Mouse (Mus musculus) thymus, postnatal 25 days (tissue): ENCODE data around the gene Ccdc60.
"Not testable (repeated sequence)": the region's sequence is repeated elsewhere in the genome, so short reads cannot be mapped to it uniquely, and the experiment has no call there.

Source experiments
- DNase-seq: peaks from one replicate; pipeline ENCODE4 v3.0.0; 2022

The Ccdc60 gene

DNA sequence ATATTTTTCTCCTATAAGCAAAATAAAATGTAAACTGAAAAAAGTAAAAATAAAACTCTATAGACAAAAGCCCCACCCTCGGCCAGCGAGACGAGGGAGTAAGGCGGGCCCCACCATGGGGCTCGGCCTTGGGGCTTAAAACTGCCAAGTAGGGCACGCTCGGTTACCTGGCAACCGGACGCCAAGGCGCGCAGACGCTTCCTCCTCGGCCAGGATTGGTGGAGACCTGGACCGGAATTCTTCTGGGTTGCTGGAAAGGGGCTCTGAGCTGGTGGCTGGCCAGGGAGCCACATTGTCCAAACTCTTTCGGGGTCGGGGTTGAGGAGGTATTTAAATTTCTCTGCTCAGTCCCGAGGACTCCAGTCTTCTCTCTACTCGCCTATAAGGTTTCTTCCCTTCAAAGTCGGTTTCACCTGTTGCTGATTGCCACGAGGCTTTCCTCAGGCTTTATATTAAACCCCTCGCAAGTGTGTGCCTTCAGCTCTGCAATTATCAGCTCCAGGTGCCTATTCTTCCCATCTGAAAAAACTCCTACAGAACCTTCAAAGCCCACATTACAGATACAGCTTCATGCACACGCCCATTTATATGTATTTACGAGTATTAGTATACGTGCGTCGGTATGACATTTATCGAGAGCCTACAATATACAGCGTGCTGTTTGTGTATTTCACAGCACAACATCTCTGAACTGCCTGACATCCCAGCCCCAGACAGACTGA is at the start of gene Ccdc60:
Ccdc60 (minus strand) TSS at position 137 of the 722 bp plus-strand sequence.
- DNase-seq, result peak; percentile 67

DNA sequence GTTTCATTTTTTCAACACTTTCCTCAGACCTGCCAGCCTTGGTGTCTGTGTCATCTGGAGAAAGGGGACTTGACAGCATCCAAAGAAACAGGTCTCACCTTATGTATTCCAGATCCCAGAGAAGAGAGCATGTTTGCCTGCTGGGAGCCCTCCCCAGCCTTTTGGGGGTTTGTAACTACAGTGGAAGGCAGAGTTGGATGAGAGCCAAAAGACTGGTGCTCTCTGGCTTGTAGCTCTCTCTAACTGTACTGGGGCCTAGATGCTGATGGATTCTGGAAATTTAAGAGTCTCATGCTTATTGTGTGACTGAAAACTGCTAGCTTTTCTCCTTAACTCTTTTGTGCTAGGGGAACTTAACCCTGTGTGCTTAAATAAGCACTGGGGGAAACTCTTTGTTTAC is 47.4 kb upstream of the Ccdc60 start:
- DNase-seq, result no peak

DNA sequence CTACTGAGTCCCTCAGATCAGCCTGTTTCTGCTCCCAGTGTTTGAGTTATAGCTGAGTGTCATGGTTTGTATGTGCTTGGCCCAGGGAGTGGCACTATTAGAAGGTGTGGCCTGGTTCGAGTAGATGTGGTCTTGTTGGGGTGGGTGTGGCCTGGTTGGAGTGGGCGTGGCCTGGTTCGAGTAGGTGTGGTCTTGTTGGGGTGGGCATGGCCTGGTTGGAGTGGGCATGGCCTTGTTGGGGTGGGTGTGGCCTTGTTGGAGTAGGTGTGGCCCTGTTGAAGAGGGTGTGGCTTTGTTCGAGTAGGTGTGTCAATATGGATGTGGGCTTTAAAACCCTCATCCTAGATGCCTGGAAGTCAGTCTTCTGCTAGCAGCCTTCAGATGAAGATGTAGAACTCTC is 40.1 kb upstream of the Ccdc60 start:
- DNase-seq, result no peak

DNA sequence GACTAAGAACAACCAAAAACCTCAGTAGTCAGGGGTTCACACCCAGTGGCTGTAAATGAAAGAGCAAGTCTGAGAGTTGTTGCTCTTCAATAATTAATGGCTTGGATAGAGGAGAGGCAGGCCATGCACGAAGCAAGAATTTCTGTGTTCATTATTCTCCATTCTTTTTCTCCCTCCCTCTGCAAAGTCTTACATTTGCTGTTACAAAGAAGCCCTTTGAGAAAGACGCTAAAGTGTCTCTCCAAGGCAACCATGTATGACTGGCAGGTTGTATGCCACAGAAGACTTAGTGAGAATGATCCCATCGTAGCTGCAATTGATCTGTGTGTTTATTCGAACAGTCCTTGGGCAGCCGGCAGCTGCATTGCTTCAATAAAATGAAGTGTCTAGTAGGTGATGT is 34.6 kb upstream of the Ccdc60 start:
- DNase-seq, result no peak

DNA sequence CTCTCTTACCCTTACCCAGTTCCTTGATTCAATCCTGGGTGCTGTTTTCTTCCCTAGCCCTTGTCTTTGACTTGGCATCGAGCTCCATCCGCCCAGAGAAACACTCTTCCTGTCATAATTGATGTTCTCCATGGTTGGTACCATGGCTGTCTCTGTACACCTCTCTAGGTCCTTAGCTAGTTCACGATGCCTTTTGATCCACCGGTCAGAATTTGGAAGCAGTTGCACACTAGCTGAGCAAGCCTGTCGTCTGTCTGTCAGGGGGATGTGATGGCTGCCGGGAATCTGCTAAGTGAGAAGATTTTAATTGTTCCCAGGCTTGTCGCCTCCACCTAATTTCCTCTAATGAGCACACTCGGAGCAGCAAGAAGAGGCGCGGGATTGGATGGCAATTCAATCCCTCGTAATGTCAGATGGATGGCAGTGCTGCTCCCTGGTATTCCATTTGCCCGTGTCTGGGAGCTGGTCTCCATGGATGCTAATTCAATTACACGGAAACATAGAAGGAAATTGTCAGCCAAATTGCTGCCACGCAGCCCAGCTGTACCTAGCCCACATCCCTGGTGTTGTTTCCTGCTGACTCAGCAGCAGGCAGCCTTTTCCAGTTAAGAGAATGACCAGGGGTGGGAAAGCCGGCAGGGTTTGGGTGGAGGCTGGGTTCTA is 33.7 kb upstream of the Ccdc60 start:
- no peak for DNase-seq

DNA sequence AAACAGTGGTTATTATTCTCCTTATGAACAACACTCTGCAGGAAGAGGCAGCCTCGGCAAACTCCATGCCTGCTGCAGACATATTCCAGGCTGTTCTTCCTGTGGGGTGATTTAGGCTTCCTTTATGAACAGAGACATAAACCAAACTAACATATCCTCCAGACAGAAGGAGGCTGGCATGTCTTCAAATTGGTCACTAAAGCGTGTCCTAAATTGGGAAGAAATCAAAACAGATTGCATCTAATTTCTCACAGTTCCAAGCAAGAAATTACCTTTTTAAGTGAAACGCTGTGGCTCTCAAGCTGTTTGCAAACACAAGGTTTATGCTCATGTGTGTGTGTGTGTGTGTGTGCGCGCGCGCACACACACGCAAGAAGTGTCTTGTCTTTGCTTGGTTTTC is 24.9 kb upstream of the Ccdc60 start:
- DNase-seq, result no peak

DNA sequence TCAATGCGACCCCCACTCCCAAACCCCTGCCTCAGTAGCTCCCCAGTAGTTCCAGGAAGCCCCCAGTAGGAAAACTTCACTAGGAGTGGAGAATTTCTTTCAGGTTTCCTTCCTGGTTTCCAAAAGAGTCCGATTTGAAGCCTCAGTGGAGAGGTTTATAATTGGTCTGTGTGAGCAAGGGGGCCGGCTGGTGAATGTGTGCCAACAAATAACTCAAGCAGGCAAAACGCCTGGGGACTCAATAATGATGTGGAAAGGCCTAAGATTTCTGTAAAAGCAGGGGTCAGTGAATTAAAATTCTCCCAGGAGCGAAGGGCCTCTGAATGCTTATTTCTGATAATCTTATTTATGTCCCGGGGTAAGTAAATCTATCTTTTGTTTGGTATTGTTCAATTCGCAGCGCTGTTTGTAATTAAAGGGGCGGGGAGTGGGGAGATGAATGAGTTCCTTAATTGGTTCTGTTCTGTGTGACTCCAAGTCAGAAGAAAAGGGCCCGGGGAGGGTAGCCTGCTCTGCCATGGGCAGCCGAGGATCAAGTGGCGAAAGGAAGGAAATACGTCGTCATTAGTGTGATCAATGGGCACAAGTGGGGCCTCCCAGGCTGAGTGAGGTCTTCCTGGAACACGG is 23.4 kb upstream of the Ccdc60 start:
- no peak for DNase-seq

DNA sequence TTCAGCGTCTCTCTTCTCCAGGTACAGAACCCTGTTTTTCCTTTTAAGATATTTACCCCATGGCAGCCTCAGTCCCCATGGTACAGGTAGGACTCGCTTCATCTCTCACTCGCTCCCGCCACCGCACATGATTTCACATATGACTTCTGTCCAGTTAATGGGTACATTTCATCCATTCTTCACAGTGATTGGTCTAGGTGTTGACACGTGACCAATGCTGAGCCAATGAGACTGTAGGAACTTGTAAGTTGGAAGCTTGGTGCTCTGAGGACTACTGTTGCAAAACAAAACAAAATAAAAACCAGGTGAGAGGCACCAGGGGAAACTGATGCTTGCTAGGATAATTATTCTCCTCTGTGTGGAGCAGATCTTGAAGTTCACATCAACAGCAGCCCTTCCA is 22.9 kb upstream of the Ccdc60 start:
- DNase-seq, result no peak

DNA sequence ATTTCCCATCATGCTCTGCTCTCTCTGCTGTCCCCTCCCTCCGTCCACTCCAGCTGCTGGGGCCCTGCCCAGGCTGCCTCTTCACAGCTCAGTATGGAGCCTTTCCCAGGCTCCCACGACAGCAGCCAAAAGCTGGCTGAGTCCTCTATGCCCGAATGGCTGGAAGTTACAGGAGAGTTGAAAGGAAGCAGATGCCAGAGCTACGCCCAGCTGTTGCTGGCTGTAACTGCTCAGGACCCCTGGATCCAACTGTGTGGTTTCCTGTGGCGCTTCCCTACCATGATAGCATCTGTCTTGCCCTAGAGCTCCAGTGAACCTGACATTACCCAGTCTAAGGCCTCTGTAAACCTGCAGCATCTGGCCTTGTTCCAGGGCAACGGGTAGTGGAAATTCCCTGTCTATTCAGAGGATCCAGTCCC is 20.6 kb upstream of the Ccdc60 start:
- DNase-seq, result no peak

DNA sequence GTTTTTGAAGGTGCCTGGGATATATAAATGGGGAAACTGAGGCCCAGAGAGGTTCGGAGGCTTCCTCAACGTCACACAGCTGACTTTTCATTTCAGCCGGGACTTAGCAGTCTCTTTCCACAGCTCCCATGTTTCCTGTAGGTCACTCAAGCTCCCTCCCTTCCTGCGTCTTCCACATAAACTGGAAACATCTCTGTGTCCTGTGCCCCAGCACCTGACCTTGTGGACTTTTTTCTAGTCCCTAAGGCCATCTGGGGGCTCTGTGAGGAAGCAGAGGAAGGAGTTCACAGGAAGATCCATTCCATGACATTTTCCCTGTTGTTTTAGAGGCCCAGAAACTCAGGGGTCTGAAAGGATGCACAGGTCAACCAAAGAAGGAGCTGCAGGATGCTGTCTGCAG is 16.8 kb upstream of the Ccdc60 start:
- DNase-seq, result no peak

DNA sequence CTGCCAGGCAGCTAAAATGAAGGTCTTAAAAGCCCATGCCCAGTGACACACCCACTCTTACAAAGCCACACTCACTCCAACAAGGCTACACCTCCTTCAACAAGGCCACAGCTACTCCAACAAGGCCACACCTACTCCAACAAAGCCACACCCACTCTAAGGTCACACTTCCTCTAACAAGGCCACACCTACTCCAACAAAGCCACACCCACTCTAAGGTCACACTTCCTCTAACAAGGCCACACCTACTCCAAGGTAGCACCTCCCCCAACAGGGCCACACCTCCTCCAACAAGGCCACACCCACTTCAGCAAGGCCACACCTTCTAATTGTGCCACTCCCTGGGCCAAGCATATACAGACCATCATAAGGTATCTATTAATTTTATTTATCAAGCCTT is 16.4 kb upstream of the Ccdc60 start:
- DNase-seq, result not testable (repeated sequence)

DNA sequence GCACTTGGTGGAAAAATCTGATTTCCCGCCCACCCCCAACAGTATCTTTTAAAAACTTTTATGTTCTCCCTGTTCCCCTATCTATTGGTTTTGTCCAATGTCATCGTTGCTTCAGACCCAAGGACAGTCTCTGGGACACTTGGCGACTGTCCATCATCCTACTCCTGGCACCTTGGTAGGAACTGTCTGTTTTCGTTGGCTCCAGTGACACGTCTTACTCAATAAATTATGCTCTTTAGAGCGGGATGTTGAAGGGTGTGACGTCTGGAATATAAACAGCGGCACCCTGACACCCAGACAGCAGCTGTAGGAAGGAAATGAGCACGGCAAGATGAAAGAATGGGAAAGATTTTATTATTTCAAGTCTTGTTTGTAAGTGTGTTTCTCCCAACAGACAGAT is 12.2 kb upstream of the Ccdc60 start:
- DNase-seq, result no peak

DNA sequence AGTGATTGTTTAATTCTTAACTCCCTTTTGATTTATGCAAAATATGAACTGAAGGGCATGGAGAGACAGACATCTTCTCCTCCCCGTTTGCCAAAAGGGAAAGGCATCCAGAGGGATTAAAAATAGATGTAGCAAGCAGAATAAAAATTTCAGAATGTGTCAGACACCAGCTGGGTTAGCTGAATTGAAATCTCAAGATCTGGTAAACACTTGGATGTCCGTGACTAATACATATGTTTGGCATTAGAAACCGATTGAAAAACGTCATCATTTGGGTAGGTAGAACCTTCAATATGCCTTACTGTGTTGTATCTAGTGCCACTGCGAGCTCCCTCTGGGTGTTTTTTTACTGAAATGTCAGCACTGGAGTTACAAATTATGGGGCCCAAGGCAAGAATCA is 4.7 kb upstream of the Ccdc60 start:
- DNase-seq, result no peak

DNA sequence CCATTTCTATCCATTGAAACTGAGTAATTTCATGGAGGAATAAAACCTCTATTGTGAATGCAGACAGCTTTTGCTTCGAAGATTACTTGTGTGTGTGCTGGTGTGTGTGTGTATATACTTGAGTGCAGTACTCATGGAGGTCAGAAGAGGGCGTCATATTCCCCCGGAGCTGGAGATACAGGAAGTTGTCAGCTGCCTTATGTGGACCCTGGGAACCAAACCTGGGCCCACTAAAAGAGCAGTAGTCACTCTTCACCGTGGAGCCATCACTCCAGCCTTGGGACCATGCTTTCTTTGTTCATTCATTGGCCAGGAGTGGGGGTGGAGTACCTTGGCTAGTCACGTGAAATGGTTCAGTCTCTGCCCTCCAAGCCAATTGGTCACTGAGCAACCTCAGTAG is 1.8 kb upstream of the Ccdc60 start:
- no peak for DNase-seq

DNA sequence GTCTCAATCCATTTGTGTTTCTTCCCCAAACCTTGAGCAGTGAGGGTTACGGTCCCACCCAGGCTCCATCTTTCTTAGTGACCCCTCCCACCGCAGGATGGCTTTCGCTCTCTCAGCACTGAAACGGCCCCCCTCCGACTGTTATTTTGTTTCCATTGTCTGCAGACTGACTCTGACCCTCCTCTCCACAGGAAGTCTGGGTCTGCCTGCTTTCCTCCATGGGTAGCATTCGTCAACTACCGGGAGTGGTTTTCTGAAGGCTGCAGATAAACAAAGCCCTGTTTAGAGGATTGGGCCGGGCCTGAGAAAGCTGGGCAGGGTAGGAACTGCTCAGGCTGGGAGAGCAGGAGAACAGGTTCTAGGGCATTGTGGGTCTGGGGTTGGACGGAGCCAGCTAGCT is 1.1 kb upstream of the Ccdc60 start:
- no peak for DNase-seq

DNA sequence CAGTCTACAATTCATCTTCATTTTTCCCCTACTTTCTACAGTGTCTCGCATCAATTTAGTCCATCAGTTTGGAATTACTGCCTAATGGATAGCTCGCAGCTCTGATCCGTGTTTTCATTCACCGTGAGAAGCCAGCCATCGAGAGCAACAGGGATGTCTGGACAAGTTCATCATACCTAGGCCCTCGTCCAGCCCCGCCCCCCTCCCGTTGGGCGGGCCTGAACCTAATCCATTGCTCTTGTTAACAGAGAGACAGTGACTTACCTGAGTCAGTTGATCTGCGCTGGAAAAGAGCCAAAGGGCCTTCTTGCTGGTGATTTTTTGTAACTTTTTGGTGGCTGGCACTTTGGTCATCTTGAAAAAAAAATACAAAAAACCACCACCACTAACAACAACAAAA is 602 bp downstream of the Ccdc60 start:
- DNase-seq, result no peak

DNA sequence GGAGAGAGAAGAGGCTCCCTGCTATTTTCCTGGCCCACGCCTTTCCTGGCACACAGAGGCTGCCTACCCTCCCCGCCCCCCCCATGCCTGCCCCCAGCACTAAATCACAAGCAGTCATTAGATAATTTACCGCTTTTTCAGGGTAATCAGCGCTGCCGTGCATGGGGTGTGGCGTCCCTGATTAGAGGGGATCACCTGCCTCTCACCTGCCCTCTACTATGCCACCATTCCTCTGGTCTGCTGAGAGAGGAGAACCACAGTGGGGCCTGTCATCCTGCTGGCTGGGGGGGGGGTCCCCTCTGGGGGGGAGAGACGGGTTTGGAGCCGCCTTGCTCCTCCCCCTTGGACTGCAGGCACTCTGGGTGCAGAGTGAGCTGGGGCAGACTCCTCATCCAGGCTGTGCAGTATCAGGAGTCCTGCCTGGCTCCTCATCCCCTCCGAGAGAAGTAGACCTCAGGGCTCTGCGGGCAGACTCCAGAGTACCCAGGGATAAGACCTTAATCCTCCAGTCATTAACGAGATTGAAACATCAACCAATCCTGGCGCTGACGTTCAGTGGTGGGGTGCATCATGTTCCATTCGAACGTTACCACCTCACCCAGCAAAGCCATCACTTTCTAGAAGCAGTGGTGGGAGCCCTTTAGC is 3.1 kb downstream of the Ccdc60 start:
- DNase-seq, result no peak

DNA sequence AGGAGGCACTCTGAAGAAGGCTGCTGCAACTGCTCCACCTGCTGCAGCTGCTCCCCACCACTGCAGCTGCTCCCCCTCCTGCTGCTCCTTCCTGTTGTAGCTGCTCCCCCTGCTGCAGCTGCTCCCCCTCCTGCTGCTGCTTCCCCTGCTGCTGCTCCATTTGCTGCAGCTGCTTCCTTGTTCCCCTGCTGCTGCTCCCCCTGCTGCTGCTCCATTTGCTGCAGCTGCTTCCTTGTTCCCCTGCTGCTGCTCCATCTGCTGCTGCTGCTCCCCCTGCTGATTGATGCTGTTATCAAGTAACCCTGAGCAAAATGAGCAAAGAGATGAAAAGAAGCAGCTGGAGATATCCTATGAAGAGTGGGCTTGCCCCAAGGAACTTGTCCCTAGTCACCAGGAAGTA is 8.3 kb downstream of the Ccdc60 start:
- DNase-seq, result no peak

DNA sequence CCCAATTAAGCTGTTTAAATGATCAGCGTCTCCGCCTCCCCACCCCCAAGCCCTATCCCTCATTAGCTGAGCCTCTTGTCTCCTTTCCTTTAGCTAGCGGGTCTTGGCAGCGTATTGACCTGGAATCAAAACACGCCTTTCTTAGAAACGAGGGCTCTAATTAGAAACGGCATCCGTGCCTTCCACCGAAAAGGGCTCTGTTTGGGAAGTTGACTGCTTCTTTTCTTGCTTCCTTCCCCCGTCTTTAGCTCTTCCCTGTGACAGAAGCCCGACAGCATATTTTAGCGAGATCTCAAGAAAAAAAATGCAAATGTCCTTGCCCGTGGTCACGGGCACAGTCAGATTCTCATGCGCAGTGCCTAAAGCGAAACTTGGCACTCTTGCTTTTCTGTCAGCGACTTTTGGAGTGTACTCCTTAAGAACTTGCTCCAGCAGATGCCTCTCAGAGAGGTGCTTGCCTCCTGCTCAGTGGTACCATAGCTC is 10.3 kb downstream of the Ccdc60 start:
- no peak for DNase-seq

DNA sequence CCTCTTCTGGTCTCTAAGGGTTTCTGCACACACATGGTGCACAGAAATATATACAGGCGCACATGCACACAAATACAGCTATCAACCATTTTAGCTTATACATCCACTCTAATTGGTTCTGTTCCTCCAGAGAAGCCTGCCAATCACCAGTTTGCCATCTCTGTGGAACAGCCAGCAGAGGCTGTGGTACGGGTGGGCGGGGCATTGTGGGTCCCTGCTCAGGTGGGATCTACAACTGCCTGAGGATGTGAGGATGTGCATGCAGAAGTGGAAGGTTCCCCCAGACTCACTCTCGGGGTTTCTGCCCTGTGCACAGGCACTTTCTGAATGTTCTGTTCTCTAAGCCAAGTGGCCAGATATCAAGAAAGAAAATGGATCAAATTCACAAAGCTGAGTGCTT is 10.8 kb downstream of the Ccdc60 start:
- no peak for DNase-seq

DNA sequence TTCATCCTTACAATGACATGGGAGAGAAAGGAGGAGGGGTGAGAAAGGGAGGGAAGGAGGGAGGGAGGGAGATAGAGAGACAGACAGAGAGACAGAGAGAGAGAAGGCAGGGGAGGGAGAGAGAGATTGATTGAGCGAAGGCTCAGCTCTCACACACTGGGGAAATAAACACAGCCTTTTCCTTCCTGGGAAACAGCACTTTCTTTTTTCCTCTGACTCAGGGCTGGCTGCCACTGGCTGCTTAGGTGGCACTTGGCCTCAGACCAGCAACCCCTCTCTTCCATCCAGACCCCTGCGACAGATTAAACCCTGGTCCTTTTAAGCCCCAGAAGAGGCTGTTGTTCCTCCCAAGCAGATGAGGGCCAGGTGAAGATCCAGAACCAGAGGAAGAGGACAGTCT is 14.0 kb downstream of the Ccdc60 start:
- DNase-seq, result no peak

DNA sequence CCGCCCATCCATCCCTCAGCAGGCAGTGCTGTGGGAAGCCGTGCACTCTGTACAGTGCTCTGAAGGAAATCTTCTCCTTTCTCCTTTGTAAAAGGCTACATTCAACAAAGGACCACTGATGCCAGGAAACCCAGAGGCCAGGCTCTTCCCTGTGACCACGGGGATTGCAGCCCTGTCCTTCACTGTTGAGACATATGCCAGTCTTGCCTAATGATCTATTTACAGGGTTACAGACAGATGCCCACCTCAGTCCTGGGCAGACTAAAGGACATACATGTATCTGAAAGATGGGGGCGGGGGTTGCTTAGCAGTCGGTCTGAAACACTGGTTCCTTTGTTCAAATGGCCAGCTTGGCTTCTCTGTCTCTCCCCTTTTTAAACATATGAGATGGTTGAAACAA is 14.4 kb downstream of the Ccdc60 start:
- no peak for DNase-seq

DNA sequence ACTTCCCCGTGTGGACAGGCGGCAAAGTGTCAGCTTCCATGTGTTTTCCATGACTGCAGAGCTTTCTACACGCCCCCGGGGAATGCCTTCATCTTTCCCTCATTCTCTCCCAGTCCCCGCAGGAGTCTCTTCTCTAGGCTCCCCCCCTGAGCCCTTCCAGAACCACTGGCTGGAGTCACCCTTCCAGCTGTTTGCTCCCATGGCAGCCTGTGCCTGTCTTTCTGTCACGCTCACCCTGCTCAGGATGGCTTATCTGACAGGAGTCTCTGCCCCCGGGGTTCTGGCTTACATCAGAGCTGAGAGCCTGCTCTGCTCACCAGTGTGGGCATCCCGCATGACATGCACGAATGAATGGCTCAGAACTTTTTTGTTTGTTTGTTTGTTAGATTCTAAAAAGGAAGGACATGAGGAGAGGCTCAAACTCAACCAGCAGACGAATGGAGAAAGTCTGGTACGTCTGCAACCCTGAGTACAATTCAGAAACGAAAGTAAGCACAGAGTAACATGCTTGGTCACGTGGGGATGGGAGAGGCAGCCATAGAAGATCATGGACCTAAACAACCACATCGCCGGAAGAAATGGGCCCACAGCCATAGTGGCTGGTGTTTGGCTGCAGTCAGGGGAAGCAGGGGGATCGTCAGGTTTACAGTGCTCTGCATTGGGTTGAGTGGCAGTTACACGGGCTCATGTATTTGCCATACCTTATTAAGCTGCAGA is 17.1 kb downstream of the Ccdc60 start:
- DNase-seq, result no peak
